Mouse (Mus musculus) heart, postnatal 0 days (tissue): ENCODE data around the gene Scgb1b30.

Experiments
- CTCF ChIP-seq: IDR thresholded peaks from 2 replicates; pipeline ENCODE4 v1.5.1; 2016; ENCODE audit warnings: antibody characterized with exemption, control low read depth, low read depth
- EP300 ChIP-seq: IDR thresholded peaks from 2 replicates; pipeline ENCODE4 v1.6.1; 2016; ENCODE audit warnings: antibody characterized with exemption, low read depth

GRCm38 (mm10) chr7:34132355-34133079 lies 37.3 kb downstream of the Scgb1b30 start:
- TF ChIP-seq CTCF = no peak
- no peak for TF ChIP-seq EP300
